Mouse (Mus musculus) forebrain, embryonic 12.5 days (tissue): ENCODE results near the gene F12. TPM values are rescaled to one million over a fixed set of nuclear protein-coding genes. Genes with fewer than 3 reads are reported as not detected.
"Not testable (repeated sequence)": the region's sequence is repeated elsewhere in the genome, so short reads cannot be mapped to it uniquely, and the experiment has no call there.

Experiments
- ATAC-seq: fragments of 200-750 bp; cut with Nextera tagmentation; 2 replicates; pipeline ENCODE4 v1.8.0; 2017; ENCODE audit warnings: moderate TSS enrichment; ENCODE audit not compliant: low FRiP score
- H3K27ac ChIP-seq: fragments of 300-500 bp; sonication (generic); 2 replicates; pipeline ENCODE4 v1.5.1; 2016; ENCODE audit warnings: mild to moderate bottlenecking
- H3K27me3 ChIP-seq: fragments of 300-500 bp; sonication (generic); 2 replicates; pipeline ENCODE4 v1.6.1; 2016; ENCODE audit warnings: mild to moderate bottlenecking
- H3K36me3 ChIP-seq: fragments of 300-500 bp; sonication (generic); replicated peaks from 2 replicates; pipeline ENCODE4 v1.6.1; 2016; ENCODE audit warnings: mild to moderate bottlenecking
- H3K4me1 ChIP-seq: fragments of 300-500 bp; sonication (generic); 2 replicates; pipeline ENCODE4 v1.6.1; 2016
- H3K4me2 ChIP-seq: fragments of 300-500 bp; sonication (generic); 2 replicates; pipeline ENCODE4 v1.6.1; 2016; ENCODE audit warnings: mild to moderate bottlenecking, moderate library complexity
- H3K4me3 ChIP-seq: fragments of 300-500 bp; sonication (generic); replicated peaks from 2 replicates; pipeline ENCODE4 v1.5.1; 2016; ENCODE audit warnings: mild to moderate bottlenecking
- H3K9ac ChIP-seq: fragments of 300-500 bp; sonication (generic); 2 replicates; pipeline ENCODE4 v1.6.1; 2016; ENCODE audit warnings: mild to moderate bottlenecking
- H3K9me3 ChIP-seq: fragments of 300-500 bp; sonication (generic); 2 replicates; pipeline ENCODE4 v1.6.1; 2016
- WGBS: fragments of 180-500 bp; shearing (Covaris S2); methylation state at CpG from one replicate; pipeline ENCODE4 v1.1.7; 2016; 5-methylcytosine and 5-hydroxymethylcytosine counted together
- polyA plus RNA-seq: library from polyadenylated mRNA; unstranded; fragments of >200 nt; fragmentation: Nextera tagmentation; extraction: Ambion mirVana; gene quantifications from 2 replicates; pipeline ENCODE4 v1.2.1, GENCODE M21; 2016

F12 gene
- polyA plus RNA-seq, 1 experiment from 2014 or later: not detected

DNA sequence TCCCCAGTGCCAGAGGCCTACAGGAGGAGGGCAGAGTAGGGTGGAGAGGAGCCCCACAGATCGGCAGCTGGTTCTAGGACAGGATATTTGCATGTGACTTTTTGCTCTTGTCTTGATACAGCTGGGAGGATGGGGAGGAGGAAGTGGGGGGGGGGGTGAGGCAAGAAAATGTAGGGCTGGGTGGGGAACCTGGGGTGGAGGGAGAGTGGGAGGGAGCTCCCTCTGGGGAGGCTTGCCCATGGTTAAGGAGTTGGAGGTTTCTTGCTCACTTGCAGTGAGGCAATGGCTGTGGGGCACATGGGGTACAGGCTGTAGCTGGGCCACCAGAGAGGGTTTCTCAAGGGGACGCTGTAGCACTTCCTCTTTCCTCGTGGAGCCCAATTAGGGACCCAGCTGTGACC, 20.9 kb upstream of the F12 start:
- H3K27ac ChIP-seq: no peak overlapping the region
- H3K9ac ChIP-seq: no peak overlapping the region
- H3K4me1 ChIP-seq: peaks cover 28% of the 10 kb centered on the region
- H3K9me3 ChIP-seq: no peaks in the 10 kb centered on the region
- H3K36me3 ChIP-seq: peaks cover 38% of the 10 kb centered on the region
- no peak overlapping the region; the same call in 1 of the 2 replicates for H3K4me2 ChIP-seq
- no peak for ATAC-seq
- 58% methylated on average over 3 of the region's 3 CpGs for WGBS
- H3K4me3 ChIP-seq: no peak overlapping the region
- H3K27me3 ChIP-seq: no peaks in the 10 kb centered on the region

DNA sequence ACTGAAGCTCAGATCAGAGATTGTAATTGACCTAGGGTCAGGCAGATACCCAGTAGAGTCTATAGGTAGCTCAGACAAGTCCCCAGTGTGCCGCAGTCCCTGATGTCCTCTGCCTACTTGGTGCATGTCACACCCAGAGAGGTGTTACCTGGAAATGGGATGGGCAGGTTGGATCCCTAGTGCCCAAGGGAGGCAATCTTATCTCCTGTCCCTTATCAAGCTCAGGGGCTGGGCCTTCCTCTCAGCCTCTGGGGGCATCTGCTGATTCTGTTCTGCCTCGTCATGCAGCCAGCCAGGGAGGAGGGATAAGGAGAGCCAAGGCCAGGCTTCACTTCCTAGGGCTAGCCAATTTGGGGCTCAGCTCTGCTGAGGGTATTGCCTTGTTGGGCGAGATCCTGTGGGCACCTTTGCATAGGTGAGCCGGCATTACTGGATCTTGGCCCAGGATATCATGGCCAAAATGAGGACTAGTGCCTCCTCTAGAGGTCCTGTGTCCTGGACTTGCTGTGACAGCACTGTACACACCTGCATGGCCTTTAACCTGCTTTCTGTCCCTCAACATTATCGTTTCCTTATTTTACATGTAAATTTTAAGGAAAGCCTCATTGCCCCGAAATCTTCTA, 20.0 kb upstream of the F12 start:
- no peak overlapping the region for H3K27ac ChIP-seq

DNA sequence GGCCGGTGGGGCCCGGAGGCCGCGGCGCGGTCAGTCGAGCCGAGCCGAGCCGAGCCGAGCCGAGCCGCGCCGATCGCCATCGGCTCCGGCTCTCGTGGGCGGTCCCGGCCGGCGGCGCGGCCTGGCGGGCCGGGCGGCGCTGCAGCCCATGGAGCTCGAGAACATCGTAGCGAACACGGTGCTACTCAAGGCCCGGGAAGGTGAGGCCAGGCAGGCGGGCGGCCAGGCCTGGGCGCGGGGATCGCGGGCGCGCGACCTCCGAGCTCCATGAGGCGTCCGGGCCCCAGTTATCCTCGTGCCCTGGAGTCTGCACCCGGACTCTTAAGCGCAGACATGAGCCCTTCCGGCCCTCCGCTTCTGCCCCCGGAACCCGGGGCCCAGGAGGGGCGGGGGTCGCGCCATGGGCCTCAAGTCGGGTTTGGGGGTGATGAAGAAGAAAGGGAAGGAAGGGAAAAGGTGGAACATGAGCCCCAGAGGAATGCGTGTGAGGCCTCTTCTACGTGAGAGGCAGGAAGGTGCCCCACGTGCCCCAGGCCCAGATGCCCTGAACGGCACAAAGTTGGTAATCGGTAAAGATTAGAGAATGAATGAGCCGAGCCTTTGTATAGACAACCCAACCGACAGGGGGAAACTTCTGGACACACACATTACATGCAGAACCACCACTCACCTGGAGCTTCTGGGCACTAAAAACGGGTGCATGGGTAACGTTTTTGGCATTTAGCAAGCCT, 18.9 kb upstream of the F12 start:
- peak overlapping the region; percentile 94 for H3K27ac ChIP-seq
- H3K4me3 ChIP-seq: peak overlapping the region; percentile 80
- H3K36me3 ChIP-seq: peaks cover 17% of the 10 kb centered on the region
- peaks cover 28% of the 10 kb centered on the region for H3K4me1 ChIP-seq
- H3K9ac ChIP-seq: peak overlapping the region; percentile 96
- 2% methylated on average over 57 of the region's 66 CpGs for WGBS
- no peaks in the 10 kb centered on the region for H3K9me3 ChIP-seq
- no peaks in the 10 kb centered on the region for H3K27me3 ChIP-seq
- no peak for ATAC-seq
- H3K4me2 ChIP-seq: peak overlapping the region; percentile 66

More for the DNA sequence above, 20.0 kb upstream of the F12 start:
- H3K4me2 ChIP-seq: peak overlapping the region; percentile 66
- H3K36me3 ChIP-seq: peaks cover 28% of the 10 kb centered on the region
- peak overlapping the region; percentile 80 for H3K4me3 ChIP-seq
- H3K27me3 ChIP-seq: no peaks in the 10 kb centered on the region
- peak overlapping the region; percentile 96 for H3K9ac ChIP-seq
- H3K9me3 ChIP-seq: no peaks in the 10 kb centered on the region
- 83% methylated on average over 6 of the region's 6 CpGs for WGBS
- no peak for ATAC-seq
- peaks cover 28% of the 10 kb centered on the region for H3K4me1 ChIP-seq

DNA sequence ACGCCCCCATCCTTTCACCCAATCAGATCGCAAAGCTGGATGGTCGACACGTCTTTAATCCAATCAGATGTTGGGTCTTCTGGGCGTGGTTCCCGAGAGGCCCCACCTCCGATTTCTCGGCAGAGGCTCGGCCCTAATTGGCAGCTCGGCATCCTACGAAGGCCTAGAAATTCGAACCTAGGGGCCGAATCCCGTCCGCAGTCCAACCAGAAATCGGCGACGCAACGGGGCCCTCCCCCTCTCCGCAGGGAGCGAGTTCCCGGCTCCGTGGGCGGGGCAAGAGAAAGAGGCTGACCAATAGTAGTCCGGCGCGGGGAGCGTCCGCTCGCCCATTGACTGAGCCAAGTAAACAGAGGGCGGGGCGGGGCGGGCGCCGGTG, 18.3 kb upstream of the F12 start, which contains the start of gene Grk6:
Gene Grk6 (plus strand): TSS at position 136 of the 379 bp plus-strand sequence.
- Histone ChIP-seq H3K36me3 (peaks cover 11% of the 10 kb centered on the region), H3K4me1 (peaks cover 28% of the 10 kb centered on the region), H3K4me3 (peak within 1 kb of the TSS; percentile 80), H3K4me2 (peak within 1 kb of the TSS; percentile 66), H3K9me3 (no peaks in the 10 kb centered on the region), H3K27me3 (no peaks in the 10 kb centered on the region), H3K27ac (peak within 1 kb of the TSS; percentile 94), H3K9ac (peak within 1 kb of the TSS; percentile 96)
- WGBS: under 1% methylated on average over 25 of the region's 35 CpGs
- peak; percentile 97 for ATAC-seq

DNA sequence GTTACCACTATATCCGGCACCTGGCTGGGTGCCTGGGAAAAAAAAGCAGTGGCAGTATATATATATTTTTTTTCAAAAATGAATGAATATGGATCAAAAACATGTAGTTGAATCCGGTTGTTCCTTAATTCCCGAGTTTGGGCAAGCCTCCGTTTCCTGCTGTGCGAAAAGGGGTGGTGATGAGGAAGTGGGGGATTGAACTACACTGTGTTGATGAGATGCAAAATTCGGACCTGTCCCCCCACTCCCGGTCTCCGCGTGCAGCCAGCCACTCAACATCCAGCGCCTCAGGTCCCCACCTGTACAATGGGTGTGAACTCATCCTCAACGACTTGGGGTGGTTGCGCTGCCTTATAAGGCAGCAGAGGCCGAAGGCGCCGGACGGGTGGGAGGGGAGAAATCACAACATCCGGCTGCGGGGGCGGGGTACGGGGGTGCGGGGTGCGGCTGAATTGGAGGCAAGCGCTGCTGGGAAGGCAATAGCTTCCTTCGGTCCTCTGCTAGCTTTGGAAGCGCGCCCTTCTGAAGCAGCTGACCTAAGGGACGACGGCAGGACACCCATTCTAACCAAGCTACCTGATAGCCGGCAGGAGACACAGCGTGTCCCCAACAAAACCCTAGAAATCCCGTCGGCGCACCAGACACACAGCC, 17.8 kb upstream of the F12 start:
- Histone ChIP-seq H3K4me3 (peak overlapping the region; percentile 80), H3K9ac (peak overlapping the region; percentile 61), H3K4me2 (peak overlapping the region; percentile 66), H3K9me3 (no peaks in the 10 kb centered on the region), H3K36me3 (peaks cover 6% of the 10 kb centered on the region; the same call in 1 of the 2 replicates), H3K4me1 (peaks cover 28% of the 10 kb centered on the region), H3K27me3 (no peaks in the 10 kb centered on the region), H3K27ac (peak overlapping the region; percentile 94)
- WGBS: under 1% methylated on average over 33 of the region's 33 CpGs
- peak; percentile 70 for ATAC-seq

DNA sequence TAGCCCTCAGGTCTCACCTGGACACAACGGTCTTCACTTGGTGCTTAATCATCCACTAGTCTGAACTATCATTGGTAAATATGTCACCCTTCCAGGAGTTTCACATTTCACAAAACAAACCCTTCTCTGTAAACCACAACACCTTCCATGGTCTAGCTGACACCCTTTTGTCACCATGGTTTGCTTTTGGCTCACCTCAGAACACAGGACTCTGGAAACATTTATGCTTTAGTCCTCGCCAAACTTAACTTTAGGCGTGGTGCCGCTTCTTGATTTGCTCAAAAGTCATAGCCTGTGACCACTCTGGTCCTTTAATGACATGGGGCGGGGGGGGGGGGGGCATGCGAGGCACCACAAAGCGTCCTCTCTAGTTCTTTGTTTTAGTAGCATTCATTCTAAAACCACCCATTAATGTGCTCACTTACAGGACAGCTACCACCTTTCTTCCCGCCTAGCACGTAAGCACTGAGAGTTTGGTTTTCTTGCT, 17.2 kb upstream of the F12 start:
- peak overlapping the region; percentile 61 for H3K9ac ChIP-seq
- peaks cover 28% of the 10 kb centered on the region for H3K4me1 ChIP-seq
- H3K9me3 ChIP-seq: no peaks in the 10 kb centered on the region
- H3K4me2 ChIP-seq: peak overlapping the region; percentile 66
- no peaks in the 10 kb centered on the region for H3K27me3 ChIP-seq
- no peak for ATAC-seq
- WGBS: 40% methylated on average over 9 of the region's 9 CpGs
- H3K36me3 ChIP-seq: 0 out of 2 replicates have a peak, but pooled peaks cover under 1% of the 10 kb centered on the region
- no peak overlapping the region; the same call in 1 of the 2 replicates for H3K27ac ChIP-seq
- peak overlapping the region; percentile 80 for H3K4me3 ChIP-seq

DNA sequence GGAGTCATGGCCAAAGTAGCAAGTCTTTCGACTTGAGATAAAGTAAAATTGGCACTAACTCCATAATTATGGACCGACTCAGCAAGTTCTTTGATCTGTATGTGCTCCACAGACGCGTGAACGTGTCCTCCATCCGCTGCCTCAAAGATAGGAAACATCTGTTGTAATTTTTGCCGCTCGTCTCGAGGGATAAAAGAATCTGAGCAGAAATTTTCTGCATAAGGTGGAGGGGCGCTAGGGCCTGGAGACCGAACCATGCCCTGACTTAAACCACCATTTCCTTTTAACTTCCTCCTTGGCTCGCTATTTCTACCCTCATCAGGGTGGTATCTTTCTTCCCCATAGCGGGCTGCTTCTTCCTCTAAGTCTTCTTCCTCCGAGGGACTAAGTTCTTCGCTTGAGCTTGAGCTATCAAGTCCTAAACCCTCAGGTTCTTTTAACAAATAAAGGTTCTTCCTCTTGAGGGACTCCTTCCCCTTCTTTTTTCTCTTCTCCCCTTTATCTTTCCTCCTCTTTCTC, 10.6 kb upstream of the F12 start:
- H3K4me3 ChIP-seq, H3K4me1 ChIP-seq, H3K9me3 ChIP-seq, H3K4me2 ChIP-seq, H3K27me3 ChIP-seq, H3K27ac ChIP-seq, H3K9ac ChIP-seq, ATAC-seq, H3K36me3 ChIP-seq: not testable (repeated sequence)
- WGBS: 86% methylated on average over 15 of the region's 15 CpGs

DNA sequence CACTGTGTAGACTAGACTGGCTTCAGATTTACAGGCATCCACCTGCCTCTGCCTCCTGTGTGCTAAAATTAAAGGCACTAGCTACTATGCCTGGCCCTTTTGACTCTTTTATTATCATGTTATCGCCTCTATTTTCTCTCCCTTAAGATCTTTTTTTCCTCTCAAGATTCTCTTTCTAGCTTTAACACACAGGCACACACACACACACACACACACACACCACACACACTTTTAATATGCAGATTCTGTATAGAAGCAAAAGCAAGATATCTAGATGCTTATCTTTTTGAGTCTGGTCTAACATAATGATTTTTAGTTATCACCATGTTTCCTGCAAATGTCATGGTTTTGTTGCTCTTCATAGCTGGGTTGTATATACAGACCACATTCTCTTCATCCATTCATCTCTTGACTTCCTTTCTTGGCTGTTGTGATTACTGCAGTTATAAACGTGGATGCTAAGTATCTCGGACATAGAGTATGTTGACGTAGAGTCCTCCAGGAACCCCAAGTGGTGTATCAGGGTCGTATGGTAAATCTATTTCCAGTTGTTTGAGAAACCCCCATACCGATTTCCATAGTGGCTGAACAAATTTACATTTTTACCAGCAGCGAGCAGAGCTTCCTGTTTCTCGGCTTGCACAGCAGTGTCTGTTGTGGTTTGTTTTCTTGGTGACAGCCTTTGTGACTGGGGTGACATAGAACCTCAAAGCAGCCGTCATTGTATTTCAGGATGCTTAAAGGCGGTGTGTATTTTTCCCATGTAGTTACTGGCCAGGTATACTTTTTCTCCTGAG, 5.5 kb upstream of the F12 start:
- WGBS: 81% methylated on average over 10 of the region's 10 CpGs

DNA sequence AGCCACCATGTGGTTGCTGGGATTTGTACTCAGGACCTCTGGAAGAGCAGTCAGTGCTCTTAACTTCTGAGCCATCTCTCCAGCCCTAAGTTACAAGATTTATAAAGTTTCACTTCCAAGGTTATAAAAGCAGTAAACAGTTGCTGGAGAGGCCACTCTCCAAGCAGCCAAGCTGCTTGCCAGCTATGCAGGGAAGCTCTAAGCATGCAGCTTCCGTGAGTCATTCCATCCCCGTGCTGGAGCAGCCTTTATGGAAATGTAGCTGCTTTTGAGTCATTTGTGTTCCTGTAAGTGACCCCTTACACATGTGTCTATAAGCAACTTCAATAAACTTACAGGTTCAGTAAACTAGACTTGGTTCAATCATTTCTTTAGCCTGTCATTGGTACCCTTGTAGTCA, 4.0 kb upstream of the F12 start:
- ATAC-seq: no peak
- Histone ChIP-seq H3K36me3 (no peaks in the 10 kb centered on the region), H3K4me3 (no peak overlapping the region), H3K4me2 (no peak overlapping the region), H3K4me1 (no peaks in the 10 kb centered on the region), H3K9me3 (no peaks in the 10 kb centered on the region), H3K27me3 (no peaks in the 10 kb centered on the region), H3K9ac (no peak overlapping the region), H3K27ac (no peak overlapping the region)
- 80% methylated on average over 2 of the region's 2 CpGs for WGBS

More for the DNA sequence above, 5.5 kb upstream of the F12 start:
- Histone ChIP-seq H3K27me3 (no peaks in the 10 kb centered on the region), H3K4me1 (no peaks in the 10 kb centered on the region), H3K9ac (no peak overlapping the region), H3K27ac (no peak overlapping the region), H3K4me3 (no peak overlapping the region), H3K9me3 (no peaks in the 10 kb centered on the region), H3K4me2 (no peak overlapping the region), H3K36me3 (no peaks in the 10 kb centered on the region)
- ATAC-seq: no peak

DNA sequence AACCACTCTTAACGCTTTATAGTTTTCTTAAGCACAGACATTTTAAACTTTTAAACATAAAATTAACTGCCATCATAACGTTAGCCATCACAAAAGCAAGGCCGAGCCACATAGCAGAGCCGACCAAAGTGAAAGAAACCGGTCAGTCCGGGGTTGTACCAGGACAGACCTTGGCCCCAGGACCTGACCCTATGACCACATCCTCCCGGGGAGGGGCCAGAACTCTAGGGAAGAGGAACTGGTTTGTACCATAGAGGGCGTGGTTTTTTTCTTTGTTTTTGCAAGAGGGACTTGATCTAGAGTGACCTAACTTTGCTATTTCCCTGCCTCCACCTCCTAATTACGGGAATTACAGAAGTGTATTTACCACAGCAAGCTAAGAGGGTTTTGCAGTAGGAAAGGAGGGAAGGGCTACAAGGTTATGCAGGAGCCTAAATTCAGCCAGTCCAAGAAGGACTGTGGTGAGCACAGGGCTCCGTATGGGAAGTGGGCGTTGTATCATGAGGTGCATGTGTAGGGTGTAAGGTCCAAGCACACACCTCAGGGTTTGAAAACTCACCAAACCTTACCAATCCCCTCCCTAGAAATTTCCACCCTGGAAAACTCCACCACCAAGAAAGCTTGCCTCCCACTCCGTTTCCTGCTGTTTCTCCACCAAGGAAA, 2.8 kb upstream of the F12 start:
- no peak overlapping the region for H3K4me3 ChIP-seq
- no peak for ATAC-seq
- WGBS: 78% methylated on average over 12 of the region's 12 CpGs
- H3K27me3 ChIP-seq: no peaks in the 10 kb centered on the region
- no peaks in the 10 kb centered on the region for H3K9me3 ChIP-seq
- H3K4me2 ChIP-seq: no peak overlapping the region
- no peaks in the 10 kb centered on the region for H3K4me1 ChIP-seq
- no peak overlapping the region for H3K9ac ChIP-seq
- H3K36me3 ChIP-seq: no peaks in the 10 kb centered on the region
- H3K27ac ChIP-seq: no peak overlapping the region
